Mouse (Mus musculus): ENCODE measurements at regions not wholly inside any gene's neighbourhood (a gene's known extent, or its start where the extent isn't known, plus 50 kb on each side); places are given as distances from the start of the nearest gene placed in this dataset.

DNA sequence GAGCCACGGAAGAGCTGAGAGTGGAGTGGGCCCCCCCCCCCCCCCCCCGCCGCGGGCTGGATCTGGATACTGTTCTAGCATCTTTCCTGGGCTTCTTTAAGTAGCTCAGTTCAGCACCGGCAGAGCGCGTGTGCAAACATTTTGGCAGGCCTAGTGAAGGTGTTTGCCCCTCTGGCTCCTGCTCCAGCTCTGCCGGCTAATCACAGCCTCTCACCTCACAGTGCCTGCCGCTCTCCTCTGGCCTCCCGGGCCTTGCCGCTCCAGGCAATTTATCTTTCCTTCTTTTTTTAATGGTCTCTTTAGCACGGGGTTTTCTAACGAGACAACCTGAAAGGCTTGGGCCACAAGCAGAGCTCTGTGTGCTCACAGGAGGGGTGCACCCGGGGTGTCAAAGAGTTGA, 115.7 kb downstream of the Cryba4 start:
- Histone ChIP-seq H3K4me1 (ENCODE audit: control insufficient read depth, insufficient read depth, insufficient read length, low read length) (no peaks in the 10 kb centered on the region), H3K4me3 (ENCODE audit: insufficient read depth, low read depth, low read length) (no peak overlapping the region), H3K27ac (replicated peaks; ENCODE audit: low read depth, low read length) (no peak overlapping the region)

- Histone ChIP-seq H3K4me1 (ENCODE audit: control insufficient read depth, insufficient read depth, insufficient read length, low read length) (no peaks in the 10 kb centered on the region), H3K27ac (replicated peaks; ENCODE audit: low read depth, low read length) (no peak overlapping the region), H3K4me3 (ENCODE audit: insufficient read depth, low read depth, low read length) (no peak overlapping the region)
These were observed 114.1 kb downstream of the Cryba4 start for GRCm38 (mm10) chr5:112138246-112138645.

- Histone ChIP-seq H3K4me1 (ENCODE audit: control insufficient read depth, insufficient read depth, insufficient read length, low read length) (no peaks in the 10 kb centered on the region), H3K27ac (replicated peaks; ENCODE audit: low read depth, low read length) (no peak overlapping the region), H3K4me3 (ENCODE audit: insufficient read depth, low read depth, low read length) (no peak overlapping the region)
These were observed 109.6 kb downstream of the Cryba4 start for GRCm38 (mm10) chr5:112142731-112143130.

GRCm38 (mm10) chr5:112143993-112144621, 108.2 kb downstream of the Cryba4 start:
- no peak overlapping the region for H3K27ac ChIP-seq (replicated peaks; ENCODE audit: low read depth, low read length)
- H3K4me1 ChIP-seq (ENCODE audit: control insufficient read depth, insufficient read depth, insufficient read length, low read length): no peaks in the 10 kb centered on the region
- no peak overlapping the region for H3K4me3 ChIP-seq (ENCODE audit: insufficient read depth, low read depth, low read length)

DNA sequence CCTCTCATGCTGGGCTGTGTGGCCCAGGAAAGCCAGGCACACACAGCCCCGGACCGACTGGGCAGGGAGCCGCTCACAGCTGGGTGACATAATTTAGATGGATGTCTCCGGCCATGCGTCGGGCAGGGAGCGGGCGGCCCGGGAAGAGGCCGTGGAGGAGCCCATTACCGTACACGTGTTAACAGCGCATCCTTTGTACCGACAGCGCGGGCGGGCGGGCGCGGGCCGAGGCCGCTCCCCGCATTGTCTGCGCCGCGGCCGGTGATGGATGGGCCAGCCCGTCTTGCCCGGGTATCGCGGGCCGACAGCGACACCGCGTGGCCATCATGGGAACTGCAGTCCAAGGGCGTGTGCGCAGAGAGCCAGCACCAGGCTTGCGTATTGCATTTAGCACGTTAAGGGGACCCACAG, 98.6 kb downstream of the Cryba4 start:
- Histone ChIP-seq H3K27ac (replicated peaks; ENCODE audit: low read depth, low read length) (no peak overlapping the region), H3K4me1 (ENCODE audit: control insufficient read depth, insufficient read depth, insufficient read length, low read length) (no peaks in the 10 kb centered on the region), H3K4me3 (ENCODE audit: insufficient read depth, low read depth, low read length) (0 out of 2 replicates have a peak overlapping the region, but pooled peaks have one; percentile 18)

DNA sequence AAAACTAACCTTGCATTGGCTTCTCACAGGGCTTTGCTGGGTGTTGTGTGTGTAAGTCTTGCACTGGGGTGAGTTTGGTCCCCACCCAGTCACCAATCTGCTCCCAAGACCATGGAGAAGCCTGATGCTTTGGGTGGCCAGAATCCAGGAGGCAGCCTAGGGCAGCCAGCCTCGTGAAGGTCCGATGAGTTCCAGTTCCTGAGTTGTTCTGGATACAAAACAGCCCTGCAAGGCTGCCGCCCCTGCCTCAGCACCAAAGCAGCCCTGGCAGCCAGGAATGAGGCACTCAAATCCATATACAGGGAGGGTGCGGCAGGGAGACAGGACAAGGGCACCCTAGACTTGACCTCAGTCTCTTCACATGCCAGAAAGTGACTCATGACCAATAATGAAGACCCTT, 97.7 kb downstream of the Cryba4 start:
- Histone ChIP-seq H3K27ac (replicated peaks; ENCODE audit: low read depth, low read length) (no peak overlapping the region), H3K4me3 (ENCODE audit: insufficient read depth, low read depth, low read length) (no peak overlapping the region), H3K4me1 (ENCODE audit: control insufficient read depth, insufficient read depth, insufficient read length, low read length) (no peaks in the 10 kb centered on the region)

GRCm38 (mm10) chr5:112155051-112155450, 97.3 kb downstream of the Cryba4 start:
- no peak overlapping the region for H3K4me3 ChIP-seq (ENCODE audit: insufficient read depth, low read depth, low read length)
- no peaks in the 10 kb centered on the region for H3K4me1 ChIP-seq (ENCODE audit: control insufficient read depth, insufficient read depth, insufficient read length, low read length)
- H3K27ac ChIP-seq (replicated peaks; ENCODE audit: low read depth, low read length): no peak overlapping the region

DNA sequence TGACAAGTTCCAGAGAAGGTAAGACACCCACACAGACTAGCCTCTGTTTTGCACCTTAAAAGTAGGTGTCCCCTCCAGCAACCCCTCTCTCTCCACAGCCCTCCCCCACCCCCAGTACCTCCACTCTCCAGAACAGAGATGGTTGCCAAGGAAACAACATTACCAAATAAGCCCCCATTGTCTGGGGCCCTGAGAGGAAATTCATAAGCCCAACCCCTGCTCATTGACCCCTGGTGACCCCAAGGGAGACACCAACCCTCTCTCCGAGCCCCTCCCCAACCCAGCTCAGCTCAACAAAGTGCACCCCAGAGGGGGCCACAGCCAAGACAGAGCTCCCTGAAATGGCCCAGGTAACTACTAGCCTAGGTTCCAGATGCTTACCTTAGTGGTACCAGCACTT, 96.3 kb downstream of the Cryba4 start:
- H3K4me1 ChIP-seq (ENCODE audit: control insufficient read depth, insufficient read depth, insufficient read length, low read length): no peaks in the 10 kb centered on the region
- no peak overlapping the region for H3K4me3 ChIP-seq (ENCODE audit: insufficient read depth, low read depth, low read length)
- no peak overlapping the region for H3K27ac ChIP-seq (replicated peaks; ENCODE audit: low read depth, low read length)

DNA sequence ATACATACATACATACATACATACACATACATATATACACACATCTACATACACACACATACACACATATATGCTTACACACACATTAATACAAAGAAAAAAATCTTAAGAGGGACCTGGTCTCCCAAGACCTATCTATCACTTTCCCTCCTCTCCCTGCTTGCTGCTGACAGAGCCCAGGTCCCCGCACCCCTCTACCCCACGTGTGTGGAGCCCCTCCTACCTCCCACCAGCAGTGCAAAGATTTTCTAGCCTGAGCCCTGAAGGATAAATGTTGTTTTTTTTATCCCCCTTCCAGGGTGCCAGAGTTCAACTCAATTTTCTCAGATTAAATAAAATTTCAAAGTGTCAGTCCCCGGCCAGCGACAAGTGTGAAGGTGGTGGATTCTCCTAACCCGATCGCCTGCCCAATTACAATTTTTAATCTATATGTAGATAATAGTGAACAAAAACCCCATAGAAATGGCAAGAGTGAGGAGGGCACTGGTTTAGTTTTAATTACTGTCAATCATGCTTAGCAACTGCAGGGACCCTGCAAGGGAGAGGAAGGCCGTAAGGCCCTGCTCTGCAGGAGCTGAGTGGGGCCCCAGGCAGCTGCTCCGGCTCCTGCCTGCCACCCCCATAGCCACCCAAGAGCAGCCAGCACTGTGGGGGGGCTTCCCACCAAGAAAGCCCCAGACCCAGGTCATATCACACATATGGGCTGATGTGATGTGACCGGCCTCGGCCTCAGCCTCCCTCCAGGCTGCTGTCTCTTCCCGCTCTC, 85.7 kb downstream of the Cryba4 start:
- H3K4me1 ChIP-seq (ENCODE audit: control insufficient read depth, insufficient read depth, insufficient read length, low read length): no peaks in the 10 kb centered on the region
- no peak overlapping the region for H3K4me3 ChIP-seq (ENCODE audit: insufficient read depth, low read depth, low read length)
- H3K27ac ChIP-seq (replicated peaks; ENCODE audit: low read depth, low read length): no peak overlapping the region

DNA sequence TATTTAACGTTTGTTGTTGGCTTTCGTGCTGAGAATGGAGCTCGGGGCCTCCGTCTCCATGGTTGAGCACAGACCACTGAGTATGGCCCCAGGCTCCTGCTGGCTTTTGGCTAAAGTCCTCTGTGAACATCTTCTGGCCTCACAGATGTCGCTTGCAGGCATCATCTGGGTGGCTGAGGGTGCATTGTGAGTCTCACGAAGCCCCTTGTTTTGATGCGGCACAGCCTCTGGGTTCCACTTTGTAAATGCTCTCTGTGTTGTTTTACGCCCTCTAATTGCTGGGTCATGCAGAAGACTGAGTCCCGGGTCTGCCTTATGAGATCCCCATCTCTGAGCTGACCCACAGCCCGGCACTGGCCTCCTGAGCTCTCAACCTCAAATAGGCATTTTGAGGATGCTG, 84.5 kb downstream of the Cryba4 start:
- no peak overlapping the region for H3K4me3 ChIP-seq (ENCODE audit: insufficient read depth, low read depth, low read length)
- H3K4me1 ChIP-seq (ENCODE audit: control insufficient read depth, insufficient read depth, insufficient read length, low read length): no peaks in the 10 kb centered on the region
- H3K27ac ChIP-seq (replicated peaks; ENCODE audit: low read depth, low read length): no peak overlapping the region

- H3K4me1 ChIP-seq (ENCODE audit: control insufficient read depth, insufficient read depth, insufficient read length, low read length): no peaks in the 10 kb centered on the region
- H3K27ac ChIP-seq (replicated peaks; ENCODE audit: low read depth, low read length): no peak overlapping the region
- H3K4me3 ChIP-seq (ENCODE audit: insufficient read depth, low read depth, low read length): no peak overlapping the region
These were observed 81.0 kb downstream of the Cryba4 start for GRCm38 (mm10) chr5:112171325-112171724.

DNA sequence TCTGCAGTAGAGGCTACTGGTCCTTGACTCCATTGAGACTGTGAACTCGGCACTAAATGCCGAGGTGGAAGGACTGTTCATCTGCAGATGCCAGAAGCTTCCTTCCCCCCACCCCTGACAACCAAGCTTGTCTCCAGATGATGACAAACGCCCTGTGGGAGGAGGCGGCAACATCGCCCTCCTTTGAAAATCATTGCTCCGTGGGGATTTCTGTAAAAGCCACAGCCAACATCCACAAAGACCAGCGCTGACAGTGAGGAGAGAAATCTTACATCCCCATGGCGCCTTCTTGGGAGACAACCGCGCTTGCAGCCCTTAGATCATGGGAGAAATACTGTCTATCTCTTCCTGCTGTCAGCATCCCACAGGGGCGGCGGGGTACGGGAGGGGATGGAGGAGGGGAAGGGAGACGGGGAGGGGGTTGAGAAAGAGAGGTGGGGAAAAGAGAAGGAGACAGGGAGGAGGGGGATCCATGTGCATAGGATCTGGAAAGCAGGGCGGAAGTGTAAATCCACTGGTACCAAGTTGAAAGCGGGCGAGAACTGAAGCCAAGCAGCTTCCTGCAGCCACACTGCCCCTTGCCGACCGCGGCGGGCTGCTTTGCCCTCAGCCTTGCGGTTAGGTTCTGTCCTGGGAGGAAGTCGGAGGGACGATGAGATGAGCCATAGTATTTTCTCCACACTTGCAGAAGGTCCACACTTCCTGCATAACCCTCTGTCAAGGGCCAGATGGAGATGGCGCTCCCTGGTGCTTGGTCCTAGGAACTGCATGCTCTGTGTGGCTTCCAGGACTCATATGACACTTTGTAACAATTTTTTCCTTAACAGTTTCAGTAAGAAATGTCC, 72.9 kb downstream of the Cryba4 start:
- H3K4me3 ChIP-seq (ENCODE audit: insufficient read depth, low read depth, low read length): no peak overlapping the region
- no peaks in the 10 kb centered on the region for H3K4me1 ChIP-seq (ENCODE audit: control insufficient read depth, insufficient read depth, insufficient read length, low read length)
- no peak overlapping the region for H3K27ac ChIP-seq (replicated peaks; ENCODE audit: low read depth, low read length)

- Histone ChIP-seq H3K4me1 (ENCODE audit: control insufficient read depth, insufficient read depth, insufficient read length, low read length) (no peaks in the 10 kb centered on the region), H3K4me3 (ENCODE audit: insufficient read depth, low read depth, low read length) (no peak overlapping the region), H3K27ac (replicated peaks; ENCODE audit: low read depth, low read length) (no peak overlapping the region)
These were observed 69.5 kb downstream of the Cryba4 start for GRCm38 (mm10) chr5:112182775-112183174.

DNA sequence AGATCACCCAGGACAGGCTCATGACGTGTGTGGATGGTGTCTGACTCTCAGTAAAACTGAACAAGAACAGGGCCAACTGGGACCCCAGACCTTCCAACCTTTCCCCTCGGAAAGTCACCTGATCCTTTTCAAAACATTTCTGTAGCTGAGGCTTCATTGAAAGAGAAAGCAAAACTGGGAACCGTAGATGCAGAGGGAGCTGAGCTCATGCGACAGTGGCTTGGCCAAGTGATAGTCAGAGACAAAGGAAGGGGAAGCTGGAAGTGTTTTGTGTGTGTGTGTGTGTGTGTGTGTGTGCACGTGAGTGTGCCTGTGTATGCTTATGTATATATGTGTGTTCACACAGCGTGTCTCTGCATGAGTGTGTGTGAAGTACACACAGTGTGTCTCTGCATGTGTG, 56.7 kb downstream of the Cryba4 start:
- Histone ChIP-seq H3K4me3 (ENCODE audit: insufficient read depth, low read depth, low read length) (no peak overlapping the region), H3K27ac (replicated peaks; ENCODE audit: low read depth, low read length) (no peak overlapping the region), H3K4me1 (ENCODE audit: control insufficient read depth, insufficient read depth, insufficient read length, low read length) (no peaks in the 10 kb centered on the region)
